Mouse (Mus musculus) spleen, embryonic (tissue): ENCODE measurements around the gene Chrna5.
"Not testable (repeated sequence)": the region's sequence is repeated elsewhere in the genome, so short reads cannot be mapped to it uniquely, and the experiment has no call there.

Source experiments
- CTCF ChIA-PET: fragments of 350-600 bp; sonication (Branson Sonifier 250); formaldehyde crosslinking; loops from one replicate; lab custom pipeline; 2022; lab: Charles Lee

Chrna5 gene

DNA sequence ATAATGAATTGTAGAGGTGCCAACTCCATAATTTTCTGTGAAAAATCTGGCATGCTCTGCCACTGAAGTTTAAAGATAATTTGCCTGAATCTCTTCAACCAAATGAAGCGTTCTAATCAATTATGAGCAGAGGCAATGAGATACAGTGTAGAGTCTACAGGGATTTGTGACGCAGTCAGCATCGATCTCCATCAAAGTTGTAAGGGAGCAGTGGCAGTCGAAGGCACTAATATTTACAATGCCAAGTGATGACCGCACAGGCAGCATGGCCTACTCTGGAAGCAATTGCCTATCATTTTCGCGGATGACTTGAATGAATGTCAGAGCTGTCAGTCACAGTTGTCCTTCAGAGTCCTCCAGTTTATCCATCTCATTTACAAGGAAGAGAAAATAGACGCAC is at the start of gene Chrna5:
Chrna5 (plus strand) TSS at position 207 of the 400 bp plus-strand sequence.
- CTCF ChIA-PET, result no interaction called here

DNA sequence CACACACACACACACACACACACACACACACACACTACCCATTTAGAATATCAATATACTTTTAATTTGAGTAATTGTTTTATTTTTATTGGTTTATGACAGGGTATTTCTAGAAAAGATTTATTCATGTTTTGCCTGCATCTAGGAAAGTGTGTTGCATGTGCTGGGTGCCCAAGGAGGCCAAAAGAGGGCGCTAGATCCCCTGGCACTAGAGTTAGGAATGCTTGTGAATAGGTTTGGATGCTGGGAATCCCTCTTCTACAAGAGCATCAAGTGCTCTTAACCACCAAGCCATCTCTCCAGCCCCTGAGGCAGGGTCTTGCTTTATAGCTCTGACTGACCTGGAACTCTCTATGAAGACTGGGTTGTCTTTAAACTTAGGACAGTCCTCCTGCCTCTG is 48.9 kb upstream of the Chrna5 start:
- CTCF ChIA-PET, result interaction anchor here (0.7 kb wide), 1 partner anchor 1381 kb away, joined by 4 read pairs; no protein-coding TSS in a partner anchor

DNA sequence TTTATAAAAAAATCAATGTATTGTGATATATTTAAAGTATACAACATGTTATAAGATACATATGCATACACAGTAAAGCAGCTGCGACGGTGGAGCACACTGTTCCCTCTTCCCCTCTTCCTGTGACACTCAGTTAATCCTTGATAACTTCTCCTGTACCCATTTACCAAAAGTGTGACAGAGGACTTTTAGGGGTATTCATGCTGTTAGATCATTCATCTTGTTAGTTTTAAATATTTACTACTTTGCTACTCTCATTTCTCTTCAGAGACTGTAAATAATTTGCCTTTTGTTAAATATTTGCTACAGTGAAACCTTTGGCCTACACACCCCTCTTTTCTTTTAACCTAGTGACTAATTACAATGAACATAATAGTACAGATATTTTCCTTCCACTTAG is 48.3 kb upstream of the Chrna5 start:
- CTCF ChIA-PET, result interaction anchor here (0.7 kb wide), 1 partner anchor 1381 kb away, joined by 4 read pairs; no protein-coding TSS in a partner anchor

DNA sequence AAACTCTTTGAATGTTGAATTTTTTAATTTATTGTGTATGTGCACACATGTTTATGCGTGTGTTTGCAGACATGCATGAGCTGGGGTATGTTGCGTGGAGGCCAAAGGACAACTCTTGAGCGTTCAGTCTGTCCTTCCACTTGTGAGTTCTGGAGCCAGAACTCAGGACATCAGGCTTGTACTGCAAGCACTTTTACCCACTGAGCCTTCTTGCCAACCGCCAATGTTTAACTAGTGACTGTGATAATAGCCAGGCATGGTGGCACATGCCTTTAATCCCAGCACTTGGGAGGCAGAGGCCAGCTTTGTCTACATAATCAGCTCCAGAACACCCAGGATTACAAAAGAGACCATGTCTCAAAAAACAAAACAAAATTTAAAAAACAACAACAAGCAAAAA is 38.6 kb upstream of the Chrna5 start:
- CTCF ChIA-PET, result no interaction called here

- CTCF ChIA-PET, result no interaction called here
Observed at GRCm38 (mm10) chr9:54944467-54944866, 36.2 kb upstream of the Chrna5 start.

- CTCF ChIA-PET, result interaction anchor here (0.6 kb wide), 1 partner anchor 115 kb away, joined by 4 read pairs; no protein-coding TSS in a partner anchor
Observed at GRCm38 (mm10) chr9:54946256-54946655, 34.4 kb upstream of the Chrna5 start.

GRCm38 (mm10) chr9:54949465-54949864 is 31.2 kb upstream of the Chrna5 start:
- CTCF ChIA-PET, result no interaction called here

DNA sequence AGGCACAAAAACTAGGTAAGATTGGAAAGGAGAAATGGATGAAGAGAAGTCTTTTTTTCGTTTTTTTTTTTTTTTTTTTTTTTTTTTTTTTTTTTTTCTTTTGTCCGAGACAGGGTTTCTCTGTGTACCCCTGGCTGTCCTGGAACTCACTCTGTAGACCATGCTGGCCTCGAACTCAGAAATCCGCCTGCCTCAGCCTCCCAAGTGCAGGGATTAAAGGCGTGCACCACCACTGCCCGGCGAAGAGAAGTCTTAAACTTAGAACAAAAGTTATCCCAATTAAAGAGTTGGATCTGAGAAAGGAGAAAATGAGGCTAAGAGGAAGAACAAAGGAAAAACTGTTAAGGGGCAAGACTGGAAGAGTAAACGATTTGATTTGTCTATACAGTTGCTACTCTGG is 30.5 kb upstream of the Chrna5 start:
- CTCF ChIA-PET, result not testable (repeated sequence)

DNA sequence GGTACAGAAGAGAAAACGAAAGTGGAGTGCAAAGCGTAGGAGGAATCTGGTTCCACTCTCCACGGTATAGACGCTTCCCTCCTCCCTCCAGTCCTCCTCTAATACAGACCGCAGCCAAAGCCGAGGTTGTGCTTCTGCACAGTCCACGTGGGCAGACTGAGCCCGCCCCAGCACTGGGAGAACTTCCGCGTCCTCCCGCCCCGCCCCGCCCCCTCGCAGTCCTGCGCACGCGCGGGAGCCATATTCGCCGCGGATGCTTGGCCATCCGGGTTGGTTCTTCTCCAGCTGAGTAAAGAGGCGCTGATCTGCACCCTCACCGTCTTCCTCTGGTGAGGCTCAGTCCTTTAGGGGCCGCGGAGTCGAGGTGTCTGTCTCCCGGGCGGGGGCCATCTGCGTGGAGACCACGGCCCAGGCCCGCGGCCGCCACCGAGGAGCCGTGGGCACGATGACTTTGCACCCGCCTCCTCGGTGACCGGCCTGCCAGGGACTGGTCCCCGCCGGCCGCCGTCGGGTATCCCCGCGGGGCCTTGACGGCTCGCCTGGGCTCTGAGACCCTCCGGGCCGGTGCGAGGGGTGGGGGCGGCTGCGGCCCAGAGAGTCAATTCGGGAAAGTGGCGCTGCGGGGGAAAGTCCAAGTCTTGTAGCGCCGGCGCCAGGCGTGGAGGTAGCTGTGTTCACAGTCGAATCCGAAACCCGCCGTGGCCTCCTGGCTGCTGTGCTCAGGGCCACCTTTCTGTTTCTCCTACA is 29.9 kb upstream of the Chrna5 start, which contains the start of the genes Psma4 and AY074887:
Psma4 (plus strand) TSS at position 216 of the 747 bp plus-strand sequence.
AY074887 (minus strand) TSS at position 424 of the 747 bp plus-strand sequence.
- CTCF ChIA-PET, result interaction anchor here (0.6 kb wide), 1 partner anchor 33 kb away, joined by 5 read pairs; no protein-coding TSS in a partner anchor

GRCm38 (mm10) chr9:54961059-54961458 is 19.6 kb upstream of the Chrna5 start:
- CTCF ChIA-PET, result no interaction called here

DNA sequence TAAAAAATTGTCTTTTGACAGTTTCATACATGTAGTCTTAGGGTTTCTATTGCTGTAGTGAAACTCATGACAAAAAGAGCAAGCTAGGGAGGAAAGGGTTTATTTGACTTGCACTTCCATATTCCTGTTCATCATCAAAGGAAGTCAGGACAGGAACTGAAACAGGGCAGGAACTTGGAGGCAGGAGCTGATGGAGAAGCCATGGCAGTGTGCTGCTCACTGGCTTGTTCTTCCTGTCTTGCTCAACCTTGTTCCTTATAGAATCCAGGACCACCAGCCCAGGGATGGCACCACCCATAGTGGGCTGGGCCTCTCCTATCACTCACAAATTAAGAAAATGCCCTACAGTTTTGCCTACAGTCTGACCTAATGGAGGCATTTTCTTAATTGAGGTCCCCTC is 17.0 kb upstream of the Chrna5 start:
- CTCF ChIA-PET, result interaction anchor here (0.8 kb wide), 1 partner anchor 365 kb away, joined by 3 read pairs; no protein-coding TSS in a partner anchor

GRCm38 (mm10) chr9:54969972-54970637 is 10.6 kb upstream of the Chrna5 start:
- CTCF ChIA-PET, result no interaction called here

- CTCF ChIA-PET, result interaction anchor here (0.6 kb wide), 1 partner anchor 154 kb away, joined by 3 read pairs; no protein-coding TSS in a partner anchor
Observed at GRCm38 (mm10) chr9:54981291-54982191, 861 bp downstream of the Chrna5 start.

- CTCF ChIA-PET, result no interaction called here
Observed at GRCm38 (mm10) chr9:54982401-54982800, 1.7 kb downstream of the Chrna5 start.

DNA sequence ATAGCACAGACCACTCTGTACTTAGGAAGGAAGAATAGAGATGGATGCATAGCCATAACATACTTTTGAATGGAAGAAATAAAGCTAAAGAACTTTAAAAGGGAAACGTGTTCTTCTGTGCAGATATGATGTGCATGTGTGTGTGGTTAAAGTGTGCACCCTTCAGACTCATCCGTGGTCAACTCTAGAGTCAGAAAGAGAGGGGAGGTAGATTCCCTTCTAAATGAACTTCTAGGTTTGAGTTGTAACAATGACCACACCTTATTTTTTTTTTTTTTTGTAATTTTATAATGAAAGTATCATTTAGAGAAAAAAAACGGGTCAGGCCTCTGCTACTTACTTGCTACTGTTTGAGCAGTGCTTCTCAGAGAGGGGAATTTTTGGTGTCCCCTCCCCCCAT is 9.7 kb downstream of the Chrna5 start:
- CTCF ChIA-PET, result no interaction called here

DNA sequence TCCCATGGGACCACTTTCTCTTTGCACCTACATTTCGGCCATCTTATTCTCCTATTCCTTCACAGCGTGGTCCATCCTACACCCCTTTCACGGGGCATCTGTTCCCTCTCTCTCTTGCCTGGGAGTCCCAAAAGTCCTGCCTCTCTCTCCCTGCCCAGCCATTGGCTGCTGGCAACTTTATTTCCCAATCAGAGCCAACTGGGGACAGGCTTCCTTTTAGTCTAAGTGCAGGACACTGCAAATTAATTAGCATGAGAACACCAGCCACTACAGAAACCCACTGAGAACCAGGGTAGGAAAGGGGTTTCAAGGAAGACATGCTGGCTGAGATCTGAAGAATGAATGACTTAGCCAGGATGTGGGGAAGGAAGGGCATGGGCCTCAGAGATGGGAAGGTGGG is 13.7 kb downstream of the Chrna5 start:
- CTCF ChIA-PET, result no interaction called here

GRCm38 (mm10) chr9:54995645-54996044 is 15.0 kb downstream of the Chrna5 start:
- CTCF ChIA-PET, result no interaction called here

DNA sequence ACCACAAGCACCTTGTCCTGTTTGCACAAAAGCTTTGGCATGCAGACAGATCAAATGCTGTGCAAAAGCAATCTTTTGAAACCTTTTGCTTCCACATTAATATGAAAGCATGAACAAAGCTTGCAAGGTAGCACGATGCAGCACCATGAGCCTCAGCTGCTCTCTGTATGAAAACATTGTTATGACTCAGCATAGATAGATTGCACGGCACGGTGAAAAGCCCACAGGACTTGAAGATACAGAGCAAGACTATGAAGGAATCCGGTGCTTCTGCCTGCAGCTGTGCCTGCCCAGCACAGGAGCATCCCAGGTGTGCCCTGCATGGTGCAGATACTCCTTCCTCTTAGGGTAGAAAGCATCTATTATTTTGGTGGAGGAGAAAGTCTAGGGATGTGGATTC is 22.9 kb downstream of the Chrna5 start:
- CTCF ChIA-PET, result no interaction called here

- CTCF ChIA-PET, result no interaction called here
Observed at GRCm38 (mm10) chr9:55009692-55010091, 29.0 kb downstream of the Chrna5 start.

DNA sequence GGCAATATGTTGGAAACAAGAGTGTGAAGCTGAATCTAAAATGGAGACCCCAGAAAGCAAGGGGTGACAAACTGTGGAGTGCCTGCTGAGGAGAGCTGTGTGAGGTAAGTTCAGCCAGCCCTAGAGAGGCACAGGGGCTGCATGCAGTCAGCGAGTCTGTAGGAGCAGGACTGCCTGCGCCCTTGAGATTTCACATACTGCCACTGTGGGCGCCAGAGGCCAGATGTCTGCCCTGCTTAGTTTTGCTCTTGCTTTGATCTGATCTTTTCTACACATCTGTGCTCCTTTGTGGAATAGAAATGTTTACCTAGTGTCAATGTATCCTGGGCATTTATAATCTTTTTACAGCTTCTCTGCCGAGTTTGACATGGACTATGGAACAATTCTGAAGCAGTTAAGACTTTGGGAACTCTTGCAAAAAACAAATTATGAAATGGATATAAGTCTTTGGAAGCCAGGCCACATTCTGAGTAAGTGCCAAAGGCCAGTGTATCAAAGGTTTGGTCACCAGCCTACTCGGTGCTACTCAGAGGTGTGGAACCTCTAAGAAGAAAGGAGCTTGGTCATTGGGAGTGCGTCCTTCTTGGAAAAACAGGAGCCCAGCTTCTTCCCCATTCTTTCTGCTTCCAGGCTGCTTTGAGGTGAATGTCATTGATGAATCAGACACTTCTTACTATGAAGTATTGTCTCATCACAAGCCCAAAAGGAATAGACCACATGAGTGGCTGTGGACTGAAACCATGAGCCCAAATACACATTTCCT is 30.1 kb downstream of the Chrna5 start:
- CTCF ChIA-PET, result no interaction called here

DNA sequence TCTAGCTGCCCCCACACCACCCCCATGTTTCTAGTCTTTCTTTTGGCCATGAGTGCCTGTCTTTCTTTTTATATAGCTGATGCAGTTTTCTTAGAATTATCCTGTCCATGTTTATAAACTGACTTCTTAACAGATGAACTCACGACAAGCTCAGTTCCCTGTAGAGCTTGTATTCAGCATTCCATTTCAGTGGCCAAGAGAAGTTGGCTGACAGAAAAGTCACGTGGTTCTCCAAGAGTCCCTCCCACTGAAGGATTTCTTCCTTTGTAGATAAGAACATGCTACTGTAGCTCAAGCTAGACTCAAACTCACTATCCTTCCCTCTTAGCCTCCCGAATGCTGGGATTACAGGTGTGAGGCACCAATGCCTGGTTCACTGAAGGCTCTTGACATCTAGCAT is 36.2 kb downstream of the Chrna5 start:
- CTCF ChIA-PET, result interaction anchor here (0.6 kb wide), 1 partner anchor 74 kb away, joined by 3 read pairs; no protein-coding TSS in a partner anchor
